8 mouse cellular contexts compared by ENCODE assay signal in genomic region chr12:5410391-5411115, GRCm38 (mm10). TPM values are rescaled to one million over a fixed set of nuclear protein-coding genes. Genes with fewer than 3 reads are reported as not detected.
DNase-seq lines count a peak whose midpoint lies in the region; ATAC-seq and TF ChIP-seq lines count a peak whose summit lies in the region.

No protein-coding gene starts in this region.

- 4% methylated on average over 16 of the region's 16 CpGs for whole genome bisulfite sequencing in forebrain, embryonic 13.5 days
- WGBS in heart, embryonic 15.5 days = 7% methylated on average over 16 of the region's 16 CpGs
- 7% methylated on average over 16 of the region's 16 CpGs for WGBS in neural tube, embryonic 12.5 days

- peak; percentile 94 for DNase-seq in kidney, postnatal 10 days
- peak; percentile 77 for DNase-seq in liver
- peak; percentile 85 for DNase-seq in testis, postnatal 14 days (ENCODE audit: low spot score)

- peak; percentile 89 for TF ChIP-seq CTCF in E14TG2a.4 (conservative IDR thresholded peaks at IDR 0.05; ENCODE audit: low read length)

- no peak overlapping the region for H3K4me3 ChIP-seq in E14TG2a.4 (replicated peaks; ENCODE audit: low read length)
- H3K4me3 ChIP-seq in forebrain, embryonic 13.5 days = peak overlapping the region; percentile 17; the same call in 1 of the 2 replicates
- peak overlapping the region; percentile 10; the same call in 1 of the 2 replicates for H3K4me3 ChIP-seq in heart, embryonic 15.5 days
- H3K4me3 ChIP-seq in neural tube, embryonic 12.5 days = no peak overlapping the region

- no peaks in the 10 kb centered on the region for H3K9me3 ChIP-seq in E14TG2a.4 (ENCODE audit: low read length)
- H3K9me3 ChIP-seq in forebrain, embryonic 13.5 days (replicated peaks) = no peaks in the 10 kb centered on the region
- H3K9me3 ChIP-seq in heart, embryonic 15.5 days (replicated peaks) = no peaks in the 10 kb centered on the region
- H3K9me3 ChIP-seq in neural tube, embryonic 12.5 days = no peaks in the 10 kb centered on the region

- ATAC-seq in cerebellum, adult (ENCODE audit: insufficient number of reproducible peaks, low FRiP score, low TSS enrichment) = peak; percentile 76
- ATAC-seq in forebrain, embryonic 13.5 days = peak; percentile 94
- peak; percentile 85 for ATAC-seq in heart, embryonic 15.5 days (replicated peaks; ENCODE audit: insufficient number of reproducible peaks, insufficient read depth, low FRiP score, low read depth)
- ATAC-seq in neural tube, embryonic 12.5 days (ENCODE audit: low FRiP score, low read depth) = peak; percentile 86

- peak overlapping the region; percentile 49 for H3K4me2 ChIP-seq in forebrain, embryonic 13.5 days
- H3K4me2 ChIP-seq in heart, embryonic 15.5 days = peak overlapping the region; percentile 54
- peak overlapping the region; percentile 42 for H3K4me2 ChIP-seq in neural tube, embryonic 12.5 days (replicated peaks)

- H3K27me3 ChIP-seq in E14TG2a.4 (ENCODE audit: insufficient read depth, low read length) = peaks cover 33% of the 10 kb centered on the region
- H3K27me3 ChIP-seq in forebrain, embryonic 13.5 days = no peaks in the 10 kb centered on the region
- no peaks in the 10 kb centered on the region; the same call in 1 of the 2 replicates for H3K27me3 ChIP-seq in heart, embryonic 15.5 days
- H3K27me3 ChIP-seq in neural tube, embryonic 12.5 days (replicated peaks) = 0 out of 2 replicates have a peak, but pooled peaks cover 3% of the 10 kb centered on the region

- H3K9ac ChIP-seq in forebrain, embryonic 13.5 days = no peak overlapping the region
- H3K9ac ChIP-seq in heart, embryonic 15.5 days = no peak overlapping the region
- H3K9ac ChIP-seq in neural tube, embryonic 12.5 days = no peak overlapping the region

- H3K4me1 ChIP-seq in E14TG2a.4 (replicated peaks; ENCODE audit: low read depth, low read length) = peaks cover 10% of the 10 kb centered on the region
- H3K4me1 ChIP-seq in forebrain, embryonic 13.5 days = peaks cover 13% of the 10 kb centered on the region
- peaks cover 6% of the 10 kb centered on the region for H3K4me1 ChIP-seq in heart, embryonic 15.5 days (replicated peaks)
- peaks cover 6% of the 10 kb centered on the region for H3K4me1 ChIP-seq in neural tube, embryonic 12.5 days

- H3K36me3 ChIP-seq in E14TG2a.4 (ENCODE audit: insufficient read depth, low read length) = no peaks in the 10 kb centered on the region
- H3K36me3 ChIP-seq in forebrain, embryonic 13.5 days (ENCODE audit: poor library complexity, severe bottlenecking) = no peaks in the 10 kb centered on the region
- no peaks in the 10 kb centered on the region for H3K36me3 ChIP-seq in heart, embryonic 15.5 days
- no peaks in the 10 kb centered on the region for H3K36me3 ChIP-seq in neural tube, embryonic 12.5 days

- H3K27ac ChIP-seq in forebrain, embryonic 13.5 days = no peak overlapping the region
- no peak overlapping the region for H3K27ac ChIP-seq in heart, embryonic 15.5 days
- H3K27ac ChIP-seq in neural tube, embryonic 12.5 days = no peak overlapping the region

RNA-seq across cellular contexts. Expression of gene Klhl29, which starts 35.1 kb away (rescaled TPM):
- 3.5 TPM in 2 replicates for polyA plus RNA-seq in forebrain, embryonic 13.5 days (2015; fragmentation: Nextera tagmentation; extraction: Ambion mirVana)
- polyA plus RNA-seq in heart, embryonic 15.5 days (2015; fragmentation: Nextera tagmentation; extraction: Ambion mirVana) = 0.21 and 0.47 TPM in 2 replicates
- polyA plus RNA-seq in neural tube, embryonic 12.5 days (2016; fragmentation: Nextera tagmentation; extraction: Ambion mirVana) = 2.5 and 2.9 TPM in 2 replicates

Comparison
In these comparisons a context has a peak if more than half of its experiments do, and no peak if none do; other contexts are left out.
1. H3K4me3 ChIP-seq: peak in forebrain, embryonic 13.5 days (single experiment) and heart, embryonic 15.5 days (single experiment); none in E14TG2a.4 (single experiment) and neural tube, embryonic 12.5 days (single experiment).
2. Peak in every context shown above with its lines, with median percentiles within 50 percentile points of each other: ATAC-seq, H3K4me2 ChIP-seq and DNase-seq.